Comparison of ENCODE assay signal across 13 mouse cellular contexts in the genomic region with DNA sequence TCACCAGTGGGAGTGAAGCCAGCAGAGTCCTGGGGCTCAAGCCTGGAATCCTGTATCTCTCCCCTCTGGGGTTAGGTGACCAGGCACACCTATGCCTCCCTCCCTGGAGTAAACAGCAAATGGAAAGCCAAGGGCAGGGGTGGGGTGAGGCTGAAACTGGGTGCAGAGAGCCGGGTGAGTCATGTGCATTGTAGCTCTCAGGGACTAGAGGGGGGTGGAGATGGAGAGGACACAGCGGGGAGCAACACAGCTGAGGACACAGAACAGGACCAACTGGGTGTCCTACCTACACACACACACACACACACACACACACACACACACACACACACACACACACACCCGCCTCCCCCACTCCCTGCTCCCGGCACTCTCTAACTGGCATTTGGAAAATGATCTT. TPM values are rescaled to one million over a fixed set of nuclear protein-coding genes. Genes with fewer than 3 reads are reported as not detected.
DNase-seq lines count a peak whose midpoint lies in the region; ATAC-seq and TF ChIP-seq lines count a peak whose summit lies in the region.
"Had no signal": no experiment of that assay in that cellular context is flagged by ENCODE, and none has a peak within 500 bp of the region (broad histone marks: within the 10 kb centered on the region; RNA-seq: fewer than 3 reads in every experiment).

No protein-coding gene starts in this region.

- no peak for DNase-seq in kidney, postnatal 4 days
- no peak for DNase-seq in intestine, embryonic 14.5 days (ENCODE audit: low spot score)
- DNase-seq in thymus, postnatal 4 days: no peak
- DNase-seq: cerebellum, postnatal 14 days; right cerebral cortex, adult 18-20 months had no signal

- TF ChIP-seq CTCF in ES-Bruce4 (IDR thresholded peaks at IDR 0.05; ENCODE audit: low read depth, low read length): no peak
- TF ChIP-seq CTCF in olfactory bulb, adult 2 months (IDR thresholded peaks at IDR 0.05; ENCODE audit: insufficient read depth, low read depth, low read length): no peak

- no peaks in the 10 kb centered on the region for H3K9me3 ChIP-seq in kidney, embryonic 16.5 days (ENCODE audit: low read length)
- H3K9me3 ChIP-seq in ES-Bruce4 (replicated peaks; ENCODE audit: control insufficient read depth, insufficient read depth, low read length, poor library complexity, severe bottlenecking): no peaks in the 10 kb centered on the region
- no peaks in the 10 kb centered on the region for H3K9me3 ChIP-seq in intestine, embryonic 14.5 days (ENCODE audit: control insufficient read depth, low read length)
- no peaks in the 10 kb centered on the region for H3K9me3 ChIP-seq in heart, embryonic 11.5 days (replicated peaks; ENCODE audit: control insufficient read depth, low read length)
- H3K9me3 ChIP-seq: limb, embryonic 13.5 days had no signal

- H3K4me3 ChIP-seq in kidney, embryonic 16.5 days (ENCODE audit: low read length): no peak overlapping the region
- no peak overlapping the region for H3K4me3 ChIP-seq in ES-Bruce4 (ENCODE audit: low read depth, low read length)
- no peak overlapping the region for H3K4me3 ChIP-seq in intestine, embryonic 14.5 days (ENCODE audit: low read depth, low read length)
- H3K4me3 ChIP-seq in olfactory bulb, adult 2 months (ENCODE audit: insufficient read depth, low read depth, low read length): no peak overlapping the region
- no peak overlapping the region for H3K4me3 ChIP-seq in heart, embryonic 11.5 days (ENCODE audit: low read depth, low read length)
- H3K4me3 ChIP-seq: erythroblast, embryonic 14.5 days; limb, embryonic 13.5 days had no signal

- TF ChIP-seq POLR2A in ES-Bruce4 (IDR thresholded peaks at IDR 0.05; ENCODE audit: insufficient read depth, low read length): no peak
- no peak for TF ChIP-seq POLR2A in olfactory bulb, adult 2 months (IDR thresholded peaks at IDR 0.05; ENCODE audit: insufficient read depth, low read depth, low read length)

- 0 out of 2 replicates have a peak, but pooled peaks cover 10% of the 10 kb centered on the region for H3K4me1 ChIP-seq in kidney, embryonic 16.5 days (ENCODE audit: insufficient read depth, low read length)
- peaks cover 20% of the 10 kb centered on the region for H3K4me1 ChIP-seq in ES-Bruce4 (ENCODE audit: control insufficient read depth, insufficient read depth, low read length)
- no peaks in the 10 kb centered on the region; the same call in 1 of the 2 replicates for H3K4me1 ChIP-seq in intestine, embryonic 14.5 days (replicated peaks; ENCODE audit: control insufficient read depth, insufficient read depth, low read length)
- H3K4me1 ChIP-seq in olfactory bulb, adult 2 months (ENCODE audit: control insufficient read depth, insufficient read depth, low read length): peaks cover 17% of the 10 kb centered on the region
- peaks cover 4% of the 10 kb centered on the region for H3K4me1 ChIP-seq in heart, embryonic 11.5 days (ENCODE audit: control insufficient read depth, insufficient read depth, low read length)
- H3K4me1 ChIP-seq: limb, embryonic 13.5 days had no signal

- H3K27ac ChIP-seq in kidney, embryonic 16.5 days (ENCODE audit: low read length): no peak overlapping the region
- 0 out of 2 replicates have a peak overlapping the region, but pooled peaks have one; percentile 1 for H3K27ac ChIP-seq in ES-Bruce4 (ENCODE audit: insufficient read depth, low read length)
- peak overlapping the region; percentile 47; the same call in 1 of the 2 replicates for H3K27ac ChIP-seq in intestine, embryonic 14.5 days (ENCODE audit: low read depth)
- H3K27ac ChIP-seq in olfactory bulb, adult 2 months (ENCODE audit: insufficient read depth, low read depth, low read length): 0 out of 2 replicates have a peak overlapping the region, but pooled peaks have one; percentile 3
- H3K27ac ChIP-seq in heart, embryonic 11.5 days (ENCODE audit: low read depth, low read length): no peak overlapping the region
- H3K27ac ChIP-seq: limb, embryonic 13.5 days had no signal

- H3K27me3 ChIP-seq in kidney, embryonic 16.5 days (ENCODE audit: insufficient read depth, low read length): no peaks in the 10 kb centered on the region
- no peaks in the 10 kb centered on the region for H3K27me3 ChIP-seq in ES-Bruce4 (ENCODE audit: control insufficient read depth, insufficient read depth, low read length, poor library complexity, severe bottlenecking)
- no peaks in the 10 kb centered on the region for H3K27me3 ChIP-seq in intestine, embryonic 14.5 days (replicated peaks; ENCODE audit: control insufficient read depth, insufficient read depth, low read length)
- peaks cover 48% of the 10 kb centered on the region for H3K27me3 ChIP-seq in heart, embryonic 11.5 days (ENCODE audit: control insufficient read depth, insufficient read depth, low read length)
- H3K27me3 ChIP-seq: CH12.LX had no signal

- peak; percentile 78; the same call in 1 of the 2 replicates for TF ChIP-seq EP300 in ES-Bruce4 (IDR thresholded peaks at IDR 0.05; ENCODE audit: insufficient read depth, low read depth, low read length)

- ATAC-seq in kidney, embryonic 16.5 days (ENCODE audit: low FRiP score, low TSS enrichment): peak; percentile 36; the same call in 1 of the 2 replicates
- peak; percentile 65 for ATAC-seq in intestine, embryonic 14.5 days (replicated peaks; ENCODE audit: low FRiP score, low TSS enrichment, low read depth)
- no peak for ATAC-seq in heart, embryonic 11.5 days (replicated peaks; ENCODE audit: insufficient number of reproducible peaks, low FRiP score, low TSS enrichment)

- H3K36me3 ChIP-seq in kidney, embryonic 16.5 days (ENCODE audit: insufficient read depth, low read length): no peaks in the 10 kb centered on the region
- H3K36me3 ChIP-seq in ES-Bruce4 (ENCODE audit: control insufficient read depth, insufficient read depth, low read length, poor library complexity, severe bottlenecking): no peaks in the 10 kb centered on the region
- no peaks in the 10 kb centered on the region for H3K36me3 ChIP-seq in intestine, embryonic 14.5 days (ENCODE audit: control insufficient read depth, insufficient read depth, low read length)
- no peaks in the 10 kb centered on the region for H3K36me3 ChIP-seq in heart, embryonic 11.5 days (ENCODE audit: control insufficient read depth, insufficient read depth, low read length)
- H3K36me3 ChIP-seq: limb, embryonic 13.5 days had no signal

- H3K9ac ChIP-seq in kidney, embryonic 16.5 days (replicated peaks; ENCODE audit: low read length): no peak overlapping the region
- no peak overlapping the region for H3K9ac ChIP-seq in ES-Bruce4 (ENCODE audit: low read depth, poor library complexity, severe bottlenecking)
- no peak overlapping the region for H3K9ac ChIP-seq in intestine, embryonic 14.5 days (ENCODE audit: low read length)
- H3K9ac ChIP-seq in heart, embryonic 11.5 days (ENCODE audit: low read depth, low read length): no peak overlapping the region
- H3K9ac ChIP-seq: limb, embryonic 13.5 days had no signal

- no peak overlapping the region for H3K4me2 ChIP-seq in kidney, embryonic 16.5 days (replicated peaks; ENCODE audit: low read depth, low read length)
- H3K4me2 ChIP-seq in intestine, embryonic 14.5 days (ENCODE audit: low read length): no peak overlapping the region
- H3K4me2 ChIP-seq in heart, embryonic 11.5 days: no peak overlapping the region
- H3K4me2 ChIP-seq: limb, embryonic 13.5 days had no signal

- 48% methylated on average over 4 of the region's 4 CpGs for WGBS in kidney, embryonic 16.5 days
- 57% methylated on average over 4 of the region's 4 CpGs for WGBS in intestine, embryonic 14.5 days
- 49% methylated on average over 4 of the region's 4 CpGs for WGBS in olfactory bulb, adult 2 months
- 50% methylated on average over 3 of the region's 4 CpGs for WGBS in heart, embryonic 11.5 days (ENCODE audit: insufficient replicate concordance)

RNA-seq across cellular contexts. Expression of a gene that starts 16.0 kb away (rescaled TPM):
- 0.10 TPM in 1 of 2 replicates, not detected in the other for polyA plus RNA-seq in kidney, embryonic 16.5 days (2015; fragmentation: Nextera tagmentation; extraction: Ambion mirVana)
- not detected in 2 replicates for polyA plus RNA-seq in ES-Bruce4 (2011; ENCODE audit: insufficient read depth, insufficient read length, low read depth, missing spikeins)
- 0.35 and 0.50 TPM in 2 replicates for polyA plus RNA-seq in intestine, embryonic 14.5 days (2014; fragmentation: Nextera tagmentation; extraction: Ambion mirVana)
- polyA plus RNA-seq in olfactory bulb, adult 2 months (2012; ENCODE audit: insufficient read depth, insufficient read length, low replicate concordance, missing spikeins): not detected in 2 replicates
- polyA plus RNA-seq in heart, embryonic 11.5 days (2014; fragmentation: Nextera tagmentation; extraction: Ambion mirVana): not detected in 2 replicates
- polyA plus RNA-seq: erythroblast, embryonic 14.5 days; heart, embryonic 14.5 days had no signal

RNA-seq across cellular contexts. Expression of a gene that starts 36.8 kb away (rescaled TPM):
- polyA plus RNA-seq in kidney, embryonic 16.5 days (2015; fragmentation: Nextera tagmentation; extraction: Ambion mirVana): 42.9 and 46.7 TPM in 2 replicates
- polyA plus RNA-seq in ES-Bruce4 (2011; ENCODE audit: insufficient read depth, insufficient read length, low read depth, missing spikeins): 94.4 and 106 TPM in 2 replicates
- 54.2 and 55.1 TPM in 2 replicates for polyA plus RNA-seq in intestine, embryonic 14.5 days (2014; fragmentation: Nextera tagmentation; extraction: Ambion mirVana)
- 415 TPM in 1 of 2 replicates, not detected in the other for polyA plus RNA-seq in olfactory bulb, adult 2 months (2012; ENCODE audit: insufficient read depth, insufficient read length, low replicate concordance, missing spikeins)
- 27.7 and 29.7 TPM in 2 replicates for polyA plus RNA-seq in heart, embryonic 11.5 days (2014; fragmentation: Nextera tagmentation; extraction: Ambion mirVana)

RNA-seq across cellular contexts. Expression of a gene that starts 50.9 kb away (rescaled TPM):
- polyA plus RNA-seq in kidney, embryonic 16.5 days (2015; fragmentation: Nextera tagmentation; extraction: Ambion mirVana): 0.99 and 1.6 TPM in 2 replicates
- 1.5 and 1.8 TPM in 2 replicates for polyA plus RNA-seq in ES-Bruce4 (2011; ENCODE audit: insufficient read depth, insufficient read length, low read depth, missing spikeins)
- polyA plus RNA-seq in intestine, embryonic 14.5 days (2014; fragmentation: Nextera tagmentation; extraction: Ambion mirVana): 2.0 TPM in 2 replicates
- polyA plus RNA-seq in olfactory bulb, adult 2 months (2012; ENCODE audit: insufficient read depth, insufficient read length, low replicate concordance, missing spikeins): not detected in 2 replicates
- 1.2 and 2.0 TPM in 2 replicates for polyA plus RNA-seq in heart, embryonic 11.5 days (2014; fragmentation: Nextera tagmentation; extraction: Ambion mirVana)

Comparison
In these comparisons a context has a peak if more than half of its experiments do, and no peak if none do; other contexts are left out.
1. H3K27ac ChIP-seq: peak in ES-Bruce4 (single experiment), intestine, embryonic 14.5 days (single experiment) and olfactory bulb, adult 2 months (single experiment); none in kidney, embryonic 16.5 days (single experiment) and heart, embryonic 11.5 days (single experiment).